Mouse (Mus musculus): Measurements from ENCODE around the gene Gm10135.
"Not testable (repeated sequence)": the region's sequence is repeated elsewhere in the genome, so short reads cannot be mapped to it uniquely, and the experiment has no call there.

Gm10135 gene

GRCm38 (mm10) chr5:72965706-72966105, 8.8 kb downstream of the Gm10135 start:
- DNase-seq (ENCODE audit: low read depth, low spot score): no peak

GRCm38 (mm10) chr5:72960096-72960495, 14.4 kb downstream of the Gm10135 start:
- no peak for DNase-seq (ENCODE audit: low read depth, low spot score)

GRCm38 (mm10) chr5:72957281-72957680, 17.2 kb downstream of the Gm10135 start:
- no peak for DNase-seq (ENCODE audit: low read depth, low spot score)

- no peak for DNase-seq (ENCODE audit: low read depth, low spot score)
These were observed 20.4 kb downstream of the Gm10135 start for GRCm38 (mm10) chr5:72953996-72954604.

- DNase-seq (ENCODE audit: low read depth, low spot score): no peak
These were observed 24.2 kb downstream of the Gm10135 start for GRCm38 (mm10) chr5:72950252-72950651.

GRCm38 (mm10) chr5:72948136-72948535, 26.4 kb downstream of the Gm10135 start:
- DNase-seq (ENCODE audit: low read depth, low spot score): no peak

GRCm38 (mm10) chr5:72940906-72941432, 33.5 kb downstream of the Gm10135 start:
- no peak for DNase-seq (ENCODE audit: low read depth, low spot score)

GRCm38 (mm10) chr5:72939311-72939710, 35.2 kb downstream of the Gm10135 start:
- DNase-seq (ENCODE audit: low read depth, low spot score): no peak

- DNase-seq (ENCODE audit: low read depth, low spot score): not testable (repeated sequence)
These were observed 36.1 kb downstream of the Gm10135 start for GRCm38 (mm10) chr5:72938421-72938820.

GRCm38 (mm10) chr5:72933026-72933675, 41.4 kb downstream of the Gm10135 start:
- no peak for DNase-seq (ENCODE audit: low read depth, low spot score)

- DNase-seq (ENCODE audit: low read depth, low spot score): no peak
These were observed 47.4 kb downstream of the Gm10135 start for GRCm38 (mm10) chr5:72927074-72927473.

GRCm38 (mm10) chr5:72922796-72923195, 51.7 kb downstream of the Gm10135 start:
- DNase-seq (ENCODE audit: low read depth, low spot score): no peak

GRCm38 (mm10) chr5:72921171-72921570, 53.3 kb downstream of the Gm10135 start:
- DNase-seq (ENCODE audit: low read depth, low spot score): no peak

GRCm38 (mm10) chr5:72920416-72920815, 54.1 kb downstream of the Gm10135 start:
- no peak for DNase-seq (ENCODE audit: low read depth, low spot score)

- DNase-seq (ENCODE audit: low read depth, low spot score): no peak
These were observed 57.7 kb downstream of the Gm10135 start for GRCm38 (mm10) chr5:72916851-72917250.

GRCm38 (mm10) chr5:72916048-72916447, 58.5 kb downstream of the Gm10135 start:
- no peak for DNase-seq (ENCODE audit: low read depth, low spot score)

Measured in brain, embryonic 18.5 days (tissue).